Mouse (Mus musculus) hindbrain, embryonic 14.5 days (tissue): ENCODE data around the gene Vps35l. TPM values are rescaled to one million over a fixed set of nuclear protein-coding genes. Genes with fewer than 3 reads are reported as not detected.

Experiments
- ATAC-seq: fragments of 200-750 bp; cut with Nextera tagmentation; 2 replicates; pipeline ENCODE4 v1.8.0; 2017; ENCODE audit warnings: moderate number of reproducible peaks, mild to moderate bottlenecking, moderate TSS enrichment, moderate library complexity; ENCODE audit not compliant: low FRiP score
- DNase-seq: peaks from one replicate; pipeline ENCODE4 v3.0.0-alpha.2; 2015; ENCODE audit warnings: low spot score
- H3K27ac ChIP-seq: fragments of 300-500 bp; sonication (generic); 2 replicates; pipeline ENCODE4 v1.5.1; 2014; ENCODE audit warnings: mild to moderate bottlenecking, moderate library complexity
- H3K27me3 ChIP-seq: fragments of 300-500 bp; sonication (generic); 2 replicates; pipeline ENCODE4 v1.6.1; 2014; ENCODE audit warnings: mild to moderate bottlenecking, low read length, mixed read lengths; ENCODE audit not compliant: control insufficient read depth, insufficient read depth
- H3K36me3 ChIP-seq: fragments of 300-500 bp; sonication (generic); replicated peaks from 2 replicates; pipeline ENCODE4 v1.6.1; 2014; ENCODE audit not compliant: control insufficient read depth, insufficient read depth
- H3K4me1 ChIP-seq: fragments of 300-500 bp; sonication (generic); replicated peaks from 2 replicates; pipeline ENCODE4 v1.6.1; 2014; ENCODE audit warnings: antibody characterized with exemption, low read length, mixed read lengths; ENCODE audit not compliant: control insufficient read depth, insufficient read depth
- H3K4me2 ChIP-seq: fragments of 300-500 bp; sonication (generic); replicated peaks from 2 replicates; pipeline ENCODE4 v1.6.1; 2014; ENCODE audit warnings: mild to moderate bottlenecking, moderate library complexity
- H3K4me3 ChIP-seq: fragments of 300-500 bp; sonication (generic); replicated peaks from 2 replicates; pipeline ENCODE4 v1.5.1; 2014; ENCODE audit warnings: mild to moderate bottlenecking, low read length
- H3K9ac ChIP-seq: fragments of 300-500 bp; sonication (generic); 2 replicates; pipeline ENCODE4 v1.6.1; 2014
- H3K9me3 ChIP-seq: fragments of 300-500 bp; sonication (generic); 2 replicates; pipeline ENCODE4 v1.6.1; 2016; ENCODE audit warnings: low read length; ENCODE audit not compliant: control insufficient read depth
- WGBS: fragments of 180-500 bp; shearing (Covaris S2); extraction: QIAGEN DNeasy Blood & Tissue Kit; methylation state at CpG from one replicate; pipeline ENCODE4 v1.1.7; 2014; 5-methylcytosine and 5-hydroxymethylcytosine counted together
- polyA plus RNA-seq: library from polyadenylated mRNA; unstranded; fragments of >200 nt; fragmentation: Nextera tagmentation; extraction: Ambion mirVana; gene quantifications from 2 replicates; pipeline ENCODE4 v1.2.1, GENCODE M21; 2014

Gene Vps35l
- polyA plus RNA-seq, 1 experiment from 2014 or later: 93.9 TPM

DNA sequence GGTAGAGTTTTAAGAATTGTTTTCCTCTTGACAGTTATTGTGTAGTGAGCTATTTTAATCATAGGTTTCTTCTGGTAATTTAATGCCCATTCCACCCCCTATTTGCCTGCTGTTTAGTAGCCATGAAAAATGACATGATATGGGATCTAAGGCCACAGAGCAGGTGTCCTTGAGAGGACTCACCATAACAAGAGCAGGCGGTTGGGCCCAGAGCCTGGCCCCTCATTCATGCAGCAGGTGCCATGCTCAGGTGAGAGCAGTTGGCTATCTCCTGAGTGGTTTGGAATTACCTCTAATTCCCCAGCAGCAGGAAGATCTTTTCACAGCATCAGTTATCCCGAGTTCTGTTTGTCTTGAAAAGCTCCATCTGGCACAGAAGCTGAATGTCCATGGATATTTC, 14.6 kb upstream of the Vps35l start:
- H3K4me3 ChIP-seq: no peak overlapping the region
- H3K9ac ChIP-seq: no peak overlapping the region
- no peak for ATAC-seq
- no peaks in the 10 kb centered on the region for H3K27me3 ChIP-seq
- H3K4me1 ChIP-seq: no peaks in the 10 kb centered on the region
- peaks cover 96% of the 10 kb centered on the region for H3K36me3 ChIP-seq
- H3K27ac ChIP-seq: no peak overlapping the region
- H3K9me3 ChIP-seq: no peaks in the 10 kb centered on the region
- 92% methylated on average over 2 of the region's 2 CpGs for WGBS
- no peak overlapping the region for H3K4me2 ChIP-seq
- no peak for DNase-seq

DNA sequence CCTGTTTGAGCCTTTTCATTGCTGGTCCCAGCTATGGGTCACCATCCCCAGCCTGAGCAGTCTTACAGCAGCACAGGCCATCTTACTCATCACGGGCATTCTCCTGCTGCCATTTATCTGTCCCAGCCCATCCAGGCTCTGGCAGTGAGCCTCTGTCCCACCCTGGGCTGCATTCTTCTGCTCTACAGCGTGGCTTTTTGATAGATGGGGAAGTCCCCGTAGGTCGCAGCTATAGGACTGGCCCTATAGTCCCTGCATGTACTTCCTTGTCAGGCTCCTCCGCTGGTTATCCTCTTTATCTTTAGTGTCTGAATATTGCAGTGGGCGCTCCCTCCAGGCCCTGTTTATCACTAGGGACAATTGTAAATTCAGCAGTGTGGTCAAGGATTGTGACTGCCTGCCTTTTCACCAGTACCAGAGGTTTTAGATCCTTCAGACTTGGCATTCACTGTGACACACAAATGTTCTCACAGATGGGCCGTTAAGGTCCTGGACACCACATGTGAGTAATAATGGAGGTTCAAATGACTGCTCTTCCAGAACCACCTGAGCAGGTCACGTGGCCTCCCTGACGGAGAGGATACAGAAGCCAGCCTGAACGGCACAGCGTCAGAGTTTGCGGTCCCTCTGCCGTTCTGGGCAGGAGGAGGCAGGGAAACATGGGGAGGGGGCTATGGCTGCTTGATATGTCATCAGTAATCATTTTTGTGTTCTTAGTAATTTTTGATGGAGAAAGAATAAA, 11.0 kb upstream of the Vps35l start:
- no peak overlapping the region for H3K4me3 ChIP-seq
- H3K4me2 ChIP-seq: no peak overlapping the region
- ATAC-seq (no peak), DNase-seq (no peak)
- H3K27ac ChIP-seq: no peak overlapping the region
- H3K36me3 ChIP-seq: peaks cover 97% of the 10 kb centered on the region
- WGBS: 94% methylated on average over 13 of the region's 13 CpGs
- no peaks in the 10 kb centered on the region for H3K4me1 ChIP-seq
- H3K9me3 ChIP-seq: no peaks in the 10 kb centered on the region
- no peaks in the 10 kb centered on the region for H3K27me3 ChIP-seq
- H3K9ac ChIP-seq: no peak overlapping the region

DNA sequence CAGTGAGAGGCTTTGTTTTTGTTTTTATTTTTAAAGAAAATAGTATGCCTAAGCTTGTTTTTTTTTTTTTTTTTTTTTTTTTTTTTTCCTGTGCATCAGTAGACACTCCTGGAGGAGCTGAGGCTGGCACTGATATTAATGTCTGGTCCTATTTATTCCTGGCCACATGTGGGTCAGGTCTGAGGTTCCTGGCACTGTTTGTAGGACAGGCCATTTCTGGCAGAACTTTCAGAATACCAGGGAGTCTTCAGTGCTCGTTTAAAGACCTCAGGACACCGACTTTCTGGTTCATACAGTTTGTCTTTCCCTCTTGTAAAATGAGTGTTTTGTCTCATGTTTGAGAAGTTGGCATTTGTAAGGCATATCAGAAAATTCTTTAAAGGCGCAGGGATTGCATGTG, 8.2 kb upstream of the Vps35l start:
- H3K36me3 ChIP-seq: peaks cover 84% of the 10 kb centered on the region
- WGBS: 98% methylated on average over 3 of the region's 3 CpGs
- no peaks in the 10 kb centered on the region for H3K4me1 ChIP-seq
- no peak overlapping the region for H3K4me2 ChIP-seq
- H3K9me3 ChIP-seq: no peaks in the 10 kb centered on the region
- H3K27ac ChIP-seq: no peak overlapping the region
- no peak overlapping the region for H3K9ac ChIP-seq
- DNase-seq (no peak), ATAC-seq (no peak)
- no peaks in the 10 kb centered on the region for H3K27me3 ChIP-seq
- no peak overlapping the region for H3K4me3 ChIP-seq

DNA sequence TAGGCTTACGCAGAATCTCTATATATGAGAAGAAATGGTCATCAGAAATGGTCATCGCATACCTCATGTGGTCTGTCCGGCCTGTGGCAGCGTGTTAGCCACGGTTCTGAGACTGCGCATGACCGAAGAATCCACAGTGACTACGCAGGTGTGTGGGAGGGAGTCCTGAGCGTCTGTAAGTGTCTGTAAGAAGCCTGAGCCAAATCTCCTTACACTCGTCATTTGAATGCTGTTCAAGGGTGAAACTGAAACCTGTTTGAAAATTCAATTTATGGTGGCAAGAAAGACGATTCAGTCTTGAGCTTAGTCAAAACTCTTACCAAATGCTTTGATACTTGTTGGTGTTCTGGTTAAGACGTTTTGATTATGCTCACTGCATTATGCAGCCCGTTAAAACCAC, 6.8 kb upstream of the Vps35l start:
- no peaks in the 10 kb centered on the region for H3K27me3 ChIP-seq
- ATAC-seq: no peak
- no peak overlapping the region for H3K27ac ChIP-seq
- no peak overlapping the region for H3K4me2 ChIP-seq
- no peaks in the 10 kb centered on the region for H3K4me1 ChIP-seq
- H3K4me3 ChIP-seq: no peak overlapping the region
- 94% methylated on average over 13 of the region's 13 CpGs for WGBS
- no peaks in the 10 kb centered on the region for H3K9me3 ChIP-seq
- H3K9ac ChIP-seq: no peak overlapping the region
- DNase-seq: no peak
- H3K36me3 ChIP-seq: peaks cover 76% of the 10 kb centered on the region

DNA sequence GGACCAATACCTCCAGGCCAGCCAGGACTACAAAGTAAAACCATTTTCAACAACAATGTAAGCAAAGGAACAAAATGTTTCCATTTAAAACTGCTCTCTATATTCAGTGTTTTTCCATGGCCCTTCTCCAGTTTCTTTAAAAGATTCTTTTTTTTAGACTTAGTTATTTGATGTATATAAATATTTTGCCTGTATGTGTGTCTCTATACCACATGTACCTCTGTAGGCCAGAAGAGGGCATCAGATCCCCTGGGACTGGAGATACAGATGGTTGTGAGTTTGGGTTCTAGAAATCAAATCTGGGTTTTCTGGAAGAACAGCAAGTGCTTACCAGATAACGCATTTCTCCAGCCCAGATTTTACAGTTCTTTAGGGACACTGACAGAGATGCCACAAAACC, 1.3 kb upstream of the Vps35l start:
- DNase-seq: no peak

DNA sequence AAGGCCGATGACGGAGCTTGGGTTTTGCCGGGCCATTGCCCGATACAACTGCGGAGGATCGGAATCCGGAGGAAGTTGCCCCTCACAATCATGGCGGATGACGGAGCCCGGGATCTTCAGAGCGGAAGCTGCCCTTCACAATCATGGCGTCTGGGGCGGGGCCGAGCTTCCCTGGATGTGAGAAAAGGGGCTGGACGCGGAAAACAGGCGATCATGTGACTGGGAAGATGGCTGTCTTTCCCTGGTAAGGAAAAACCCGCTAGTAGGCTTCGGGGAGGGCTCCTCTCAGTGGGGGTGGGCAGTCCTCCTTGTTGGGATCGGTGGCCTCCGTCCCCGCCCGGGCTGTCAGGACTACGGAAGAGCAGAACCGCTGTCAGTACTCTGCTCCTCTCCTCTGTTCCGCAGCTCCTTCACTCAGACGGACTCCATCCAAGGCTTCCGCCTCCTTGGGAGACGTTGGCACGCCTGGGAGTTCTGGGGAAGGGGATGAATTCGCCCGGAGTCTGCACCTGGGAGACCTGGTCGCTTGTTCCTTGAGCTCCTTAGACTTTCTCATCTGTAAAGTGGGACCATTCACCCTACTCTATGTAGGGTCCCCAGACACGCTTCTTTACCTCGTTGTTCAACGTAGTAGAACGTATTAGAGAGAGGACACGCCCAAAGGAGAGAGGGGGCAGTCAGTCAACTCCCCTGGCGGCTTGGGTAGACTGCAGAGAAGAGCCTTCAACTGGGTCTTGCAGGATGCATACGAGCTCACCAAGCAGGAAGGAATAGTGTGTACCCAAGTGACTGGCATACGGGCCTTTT, 709 bp downstream of the Vps35l start:
- peak; percentile 94 for ATAC-seq
- Histone ChIP-seq H3K27me3 (no peaks in the 10 kb centered on the region), H3K4me1 (peaks cover 14% of the 10 kb centered on the region; the same call in 1 of the 2 replicates)

More for the DNA sequence above, 1.3 kb upstream of the Vps35l start:
- H3K36me3 ChIP-seq: peaks cover 28% of the 10 kb centered on the region
- no peak overlapping the region for H3K27ac ChIP-seq
- no peak overlapping the region for H3K4me2 ChIP-seq
- H3K4me3 ChIP-seq: no peak overlapping the region
- WGBS: 77% methylated on average over 1 of the region's 1 CpGs
- no peaks in the 10 kb centered on the region for H3K27me3 ChIP-seq
- H3K9ac ChIP-seq: no peak overlapping the region
- peaks cover 14% of the 10 kb centered on the region; the same call in 1 of the 2 replicates for H3K4me1 ChIP-seq
- no peaks in the 10 kb centered on the region for H3K9me3 ChIP-seq
- ATAC-seq: no peak

DNA sequence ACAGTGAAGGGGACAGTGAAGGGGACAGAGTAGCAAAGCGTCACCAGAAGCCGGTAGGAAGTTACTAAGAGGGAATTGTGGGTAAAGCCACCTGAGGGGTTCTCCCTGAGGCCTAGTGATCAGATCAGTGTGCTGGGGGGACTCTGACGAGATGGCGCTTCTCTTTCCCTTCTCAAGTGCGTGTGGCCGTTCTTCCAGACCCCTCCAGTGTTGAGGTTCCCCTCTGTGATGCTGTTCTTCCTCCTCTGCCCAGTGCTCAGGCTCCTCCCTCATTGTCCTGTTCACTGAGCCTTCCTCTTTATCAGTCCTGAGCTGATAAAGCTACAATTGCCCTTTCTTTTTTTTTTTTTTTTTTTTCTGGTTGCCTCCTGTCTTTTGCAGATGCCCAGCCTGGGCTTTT, 2.3 kb downstream of the Vps35l start:
- H3K9ac ChIP-seq: no peak overlapping the region
- WGBS: 88% methylated on average over 6 of the region's 6 CpGs

More for the DNA sequence above, 709 bp downstream of the Vps35l start:
- H3K36me3 ChIP-seq: peaks cover 29% of the 10 kb centered on the region
- peak overlapping the region; percentile 71 for H3K4me2 ChIP-seq
- H3K9me3 ChIP-seq: no peaks in the 10 kb centered on the region
- H3K4me3 ChIP-seq: peak overlapping the region; percentile 69
- peak overlapping the region; percentile 91 for H3K27ac ChIP-seq
- H3K9ac ChIP-seq: peak overlapping the region; percentile 76
- WGBS: 3% methylated on average over 41 of the region's 41 CpGs
- DNase-seq: peak; percentile 98

DNA sequence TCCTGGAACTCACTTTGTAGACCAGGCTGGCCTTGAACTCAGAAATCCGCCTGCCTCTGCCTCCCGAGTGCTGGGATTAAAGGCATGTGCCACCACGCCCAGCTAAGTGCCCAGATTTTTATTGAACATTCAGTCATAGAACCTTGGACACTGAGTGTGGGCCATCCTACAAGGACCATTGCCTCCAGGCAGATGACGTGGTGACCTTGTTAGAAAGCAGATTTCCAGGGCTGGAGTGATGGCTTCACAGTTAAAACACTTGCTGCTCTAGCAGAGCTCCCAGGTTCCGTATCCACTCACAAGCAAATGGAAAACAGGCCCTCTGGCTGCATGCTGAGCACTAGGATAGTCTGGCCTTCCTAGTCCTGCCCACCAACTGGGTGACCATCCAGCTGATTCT, 4.7 kb downstream of the Vps35l start:
- no peaks in the 10 kb centered on the region for H3K9me3 ChIP-seq
- no peak overlapping the region for H3K27ac ChIP-seq
- H3K4me3 ChIP-seq: no peak overlapping the region
- H3K4me1 ChIP-seq: peaks cover 14% of the 10 kb centered on the region; the same call in 1 of the 2 replicates
- ATAC-seq (no peak), DNase-seq (no peak)
- 91% methylated on average over 5 of the region's 5 CpGs for WGBS
- no peaks in the 10 kb centered on the region for H3K27me3 ChIP-seq
- no peak overlapping the region for H3K9ac ChIP-seq
- no peak overlapping the region for H3K4me2 ChIP-seq
- H3K36me3 ChIP-seq: peaks cover 58% of the 10 kb centered on the region

More for the DNA sequence above, 2.3 kb downstream of the Vps35l start:
- ATAC-seq: no peak
- no peak for DNase-seq
- H3K27me3 ChIP-seq: no peaks in the 10 kb centered on the region
- peaks cover 14% of the 10 kb centered on the region; the same call in 1 of the 2 replicates for H3K4me1 ChIP-seq
- no peak overlapping the region for H3K27ac ChIP-seq
- H3K4me2 ChIP-seq: no peak overlapping the region
- H3K9me3 ChIP-seq: no peaks in the 10 kb centered on the region
- H3K36me3 ChIP-seq: peaks cover 36% of the 10 kb centered on the region
- no peak overlapping the region for H3K4me3 ChIP-seq

DNA sequence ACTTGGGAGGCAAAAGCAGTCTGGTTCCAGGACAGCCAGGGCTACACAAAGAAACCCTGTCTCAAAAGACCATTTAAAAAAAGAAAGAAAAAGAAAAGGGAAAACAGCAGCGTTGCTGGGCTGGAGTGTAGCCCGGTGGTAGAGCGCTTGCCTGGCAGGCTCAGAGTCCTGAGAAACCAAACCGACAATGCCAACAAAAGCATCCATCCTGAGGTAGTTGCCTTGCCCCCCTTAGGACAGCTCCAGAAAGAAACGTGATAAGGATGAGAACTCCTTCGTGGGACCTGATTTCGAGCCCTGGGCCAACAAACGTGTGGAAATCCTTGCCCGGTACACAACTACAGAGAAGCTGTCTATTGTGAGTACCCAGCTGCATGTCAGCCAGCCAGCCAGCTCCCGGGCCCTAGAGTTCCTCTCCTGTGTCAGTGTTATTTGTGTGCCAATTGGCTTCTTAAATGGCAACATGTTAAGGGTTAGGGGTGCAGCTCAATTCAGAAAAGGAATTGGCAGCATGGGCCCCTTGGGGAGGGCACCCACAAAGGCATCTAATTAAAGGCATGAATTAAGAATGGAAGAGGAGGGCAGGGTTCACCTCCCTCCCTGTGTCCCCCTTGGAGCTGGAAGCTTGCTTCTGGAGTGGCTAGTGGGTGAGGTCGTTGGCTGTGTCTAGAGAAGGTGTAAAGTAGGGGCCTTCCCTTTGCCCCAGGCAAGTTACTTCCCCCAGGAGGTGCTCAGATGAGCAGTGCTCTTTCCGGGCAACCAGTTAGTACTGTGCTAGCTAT, 8.1 kb downstream of the Vps35l start:
- no peaks in the 10 kb centered on the region for H3K27me3 ChIP-seq
- H3K4me3 ChIP-seq: no peak overlapping the region
- no peak overlapping the region for H3K9ac ChIP-seq
- H3K4me2 ChIP-seq: no peak overlapping the region
- H3K36me3 ChIP-seq: peaks cover 92% of the 10 kb centered on the region
- ATAC-seq: peak; percentile 64; the same call in 1 of the 2 replicates
- no peaks in the 10 kb centered on the region for H3K4me1 ChIP-seq
- WGBS: 80% methylated on average over 12 of the region's 12 CpGs
- DNase-seq: no peak
- no peak overlapping the region for H3K27ac ChIP-seq
- no peaks in the 10 kb centered on the region for H3K9me3 ChIP-seq
